ENCODE assay signal across 29 mouse cellular contexts in genomic region chr2:181150281-181150680, GRCm38 (mm10). TPM values are rescaled to one million over a fixed set of nuclear protein-coding genes. Genes with fewer than 3 reads are reported as not detected.
A peak's percentile ranks its signal among the peaks of the same experiment; 100 is the strongest.
DNase-seq lines count a peak whose midpoint lies in the region; ATAC-seq and TF ChIP-seq lines count a peak whose summit lies in the region.
"Had no signal": no experiment of that assay in that cellular context is flagged by ENCODE, and none has a peak within 500 bp of the region (broad histone marks: within the 10 kb centered on the region; RNA-seq: fewer than 3 reads in every experiment).

No protein-coding gene starts in this region.

- TF ChIP-seq CTCF in left cerebral cortex, adult 2 months (IDR thresholded peaks at IDR 0.05) = no peak
- TF ChIP-seq CTCF in stomach, postnatal 0 days (IDR thresholded peaks at IDR 0.05; ENCODE audit: low read depth) = no peak
- TF ChIP-seq CTCF in midbrain, postnatal 0 days (IDR thresholded peaks at IDR 0.05) = no peak

- H3K36me3 ChIP-seq in stomach, embryonic 16.5 days (ENCODE audit: control insufficient read depth, insufficient read depth, low read length) = no peaks in the 10 kb centered on the region
- H3K36me3 ChIP-seq in stomach, postnatal 0 days (ENCODE audit: control insufficient read depth, insufficient read depth, low read length) = no peaks in the 10 kb centered on the region
- H3K36me3 ChIP-seq in midbrain, postnatal 0 days (ENCODE audit: insufficient read depth, low read length) = peaks cover 39% of the 10 kb centered on the region
- H3K36me3 ChIP-seq: embryonic facial prominence, embryonic 15.5 days; hindbrain, embryonic 12.5 days; limb, embryonic 12.5 days; stomach, embryonic 15.5 days had no signal

- H3K4me1 ChIP-seq in stomach, embryonic 16.5 days (ENCODE audit: control insufficient read depth, insufficient read depth, low read length) = peaks cover 4% of the 10 kb centered on the region; the same call in 1 of the 2 replicates
- H3K4me1 ChIP-seq in stomach, postnatal 0 days (replicated peaks; ENCODE audit: control insufficient read depth, insufficient read depth) = no peaks in the 10 kb centered on the region
- peaks cover 11% of the 10 kb centered on the region for H3K4me1 ChIP-seq in midbrain, postnatal 0 days (ENCODE audit: insufficient read depth, low read length)
- H3K4me1 ChIP-seq: stomach, embryonic 15.5 days had no signal

- H3K9ac ChIP-seq in stomach, embryonic 16.5 days (ENCODE audit: low read length) = no peak overlapping the region
- no peak overlapping the region for H3K9ac ChIP-seq in stomach, postnatal 0 days (ENCODE audit: low read length)
- H3K9ac ChIP-seq in midbrain, postnatal 0 days (replicated peaks; ENCODE audit: low read length, poor library complexity, severe bottlenecking) = no peak overlapping the region
- H3K9ac ChIP-seq: embryonic facial prominence, embryonic 15.5 days; heart, embryonic 13.5 days; hindbrain, embryonic 12.5 days; limb, embryonic 12.5 days; liver, postnatal 0 days; neural tube, embryonic 15.5 days; stomach, embryonic 15.5 days had no signal

- no peak overlapping the region for H3K4me3 ChIP-seq in left cerebral cortex, adult 2 months
- no peak overlapping the region for H3K4me3 ChIP-seq in stomach, embryonic 16.5 days (replicated peaks; ENCODE audit: low read length)
- no peak overlapping the region for H3K4me3 ChIP-seq in stomach, postnatal 0 days (ENCODE audit: low read depth, low read length)
- H3K4me3 ChIP-seq in midbrain, postnatal 0 days (ENCODE audit: low read depth, low read length) = no peak overlapping the region
- H3K4me3 ChIP-seq: embryonic facial prominence, embryonic 15.5 days; heart, adult 2 months; heart, embryonic 13.5 days; hindbrain, embryonic 12.5 days; limb, embryonic 12.5 days; neural tube, embryonic 15.5 days; stomach, embryonic 15.5 days had no signal

- ATAC-seq in stomach, embryonic 16.5 days (ENCODE audit: insufficient read depth, low FRiP score) = 0 out of 2 replicates have a peak, but pooled peaks have one; percentile 6
- ATAC-seq in stomach, postnatal 0 days (ENCODE audit: low FRiP score, low TSS enrichment) = no peak
- ATAC-seq in midbrain, postnatal 0 days (ENCODE audit: low FRiP score) = no peak
- ATAC-seq: forebrain, embryonic 14.5 days; intestine, postnatal 0 days; liver, postnatal 0 days; lung, postnatal 0 days; Patski had no signal

- peaks cover 22% of the 10 kb centered on the region; the same call in 1 of the 2 replicates for H3K27me3 ChIP-seq in stomach, embryonic 16.5 days (ENCODE audit: control insufficient read depth, insufficient read depth, low read length)
- no peaks in the 10 kb centered on the region for H3K27me3 ChIP-seq in stomach, postnatal 0 days (ENCODE audit: control insufficient read depth, insufficient read depth, low read length)
- no peaks in the 10 kb centered on the region for H3K27me3 ChIP-seq in midbrain, postnatal 0 days (ENCODE audit: insufficient read depth, low read length)

- H3K4me2 ChIP-seq in stomach, embryonic 16.5 days (ENCODE audit: low read depth, low read length) = no peak overlapping the region
- H3K4me2 ChIP-seq in stomach, postnatal 0 days (replicated peaks; ENCODE audit: low read depth) = no peak overlapping the region
- no peak overlapping the region for H3K4me2 ChIP-seq in midbrain, postnatal 0 days (ENCODE audit: low read depth, low read length, poor library complexity, severe bottlenecking)
- H3K4me2 ChIP-seq: embryonic facial prominence, embryonic 15.5 days; heart, embryonic 13.5 days; hindbrain, embryonic 12.5 days; limb, embryonic 12.5 days; liver, embryonic 11.5 days; neural tube, embryonic 15.5 days; stomach, embryonic 15.5 days had no signal

- no peaks in the 10 kb centered on the region for H3K9me3 ChIP-seq in stomach, embryonic 16.5 days (replicated peaks; ENCODE audit: control insufficient read depth, low read length)
- no peaks in the 10 kb centered on the region for H3K9me3 ChIP-seq in stomach, postnatal 0 days (ENCODE audit: control insufficient read depth, low read length)
- H3K9me3 ChIP-seq in midbrain, postnatal 0 days (ENCODE audit: low read length) = no peaks in the 10 kb centered on the region
- H3K9me3 ChIP-seq: embryonic facial prominence, embryonic 15.5 days; heart, embryonic 13.5 days; hindbrain, embryonic 12.5 days; limb, embryonic 12.5 days; neural tube, embryonic 15.5 days; stomach, embryonic 15.5 days had no signal

- WGBS in stomach, embryonic 16.5 days = 54% methylated on average over 6 of the region's 6 CpGs
- 72% methylated on average over 6 of the region's 6 CpGs for WGBS in stomach, postnatal 0 days
- WGBS in midbrain, postnatal 0 days = 73% methylated on average over 6 of the region's 6 CpGs

- intact Hi-C loops in left cerebral cortex, adult 2 months (cut with DNase I) = loop anchor here (2.0 kb wide), 1 partner anchor 29 kb away; no protein-coding TSS in a partner anchor

- TF ChIP-seq EP300 in stomach, postnatal 0 days (optimal IDR thresholded peaks at IDR 0.05) = no peak

- H3K27ac ChIP-seq in left cerebral cortex, adult 2 months = peak overlapping the region; percentile 50; the same call in 1 of the 2 replicates
- no peak overlapping the region for H3K27ac ChIP-seq in stomach, embryonic 16.5 days (ENCODE audit: low read length)
- H3K27ac ChIP-seq in stomach, postnatal 0 days (replicated peaks) = no peak overlapping the region
- no peak overlapping the region for H3K27ac ChIP-seq in midbrain, postnatal 0 days (ENCODE audit: low read depth, low read length)
- H3K27ac ChIP-seq: embryonic facial prominence, embryonic 15.5 days; heart, adult 2 months; heart, embryonic 13.5 days; hindbrain, embryonic 12.5 days; limb, embryonic 12.5 days; macrophage; neural tube, embryonic 15.5 days; stomach, embryonic 15.5 days had no signal

- DNase-seq in cerebellum, adult 9-10 months = peak; percentile 47
- DNase-seq in cerebellum, postnatal 4 days (ENCODE audit: low spot score in 2 of 2) = no peak
- peak in 1 of 2 experiments; percentile 59 for DNase-seq in left cerebral cortex, adult 2 months (ENCODE audit: extremely low spot score in 1 of 2, low spot score in 2 of 2)
- no peak for DNase-seq in left cerebral cortex, adult 11 months (ENCODE audit: low spot score)
- DNase-seq in stomach, postnatal 0 days (ENCODE audit: low spot score) = no peak
- DNase-seq in telencephalon, adult 2 months (ENCODE audit: low read depth, low spot score) = peak; percentile 78
- DNase-seq in midbrain, postnatal 0 days (ENCODE audit: low spot score) = no peak
- DNase-seq: adrenal gland, adult 2 months; gastrocnemius, postnatal 14 days; heart, adult 2 months; kidney, postnatal 25 days; liver, postnatal 0 days had no signal

RNA-seq across cellular contexts. Expression of gene Eef1a2, which starts 6.5 kb away (rescaled TPM):
- total RNA-seq in left cerebral cortex, adult 2 months (2021) = 1,000 to 10,000 TPM; 1,380 to 1,388 TPM
- 0.10 and 0.17 TPM in 2 replicates for polyA plus RNA-seq in stomach, embryonic 16.5 days (2015; fragmentation: Nextera tagmentation; extraction: Ambion mirVana)
- polyA plus RNA-seq in stomach, postnatal 0 days (2015; fragmentation: Nextera tagmentation; extraction: Ambion mirVana) = 0.40 and 0.42 TPM in 2 replicates
- total RNA-seq in midbrain, postnatal 0 days (2014; rRNA removed) = 321 and 367 TPM in 2 replicates
- polyA plus RNA-seq in midbrain, postnatal 0 days (2015; fragmentation: Nextera tagmentation; extraction: Ambion mirVana) = 23.1 and 23.3 TPM in 2 replicates
- polyA plus RNA-seq: kidney, embryonic 14.5 days; liver, embryonic 11.5 days; liver, postnatal 0 days; Patski; thymus, postnatal 0 days had no signal

RNA-seq across cellular contexts. Expression of gene Kcnq2, which starts 15.2 kb away (rescaled TPM):
- total RNA-seq in left cerebral cortex, adult 2 months (2021) = 100 to 1,000 TPM; 275 to 280 TPM
- 1.1 TPM in 2 replicates for polyA plus RNA-seq in stomach, embryonic 16.5 days (2015; fragmentation: Nextera tagmentation; extraction: Ambion mirVana)
- polyA plus RNA-seq in stomach, postnatal 0 days (2015; fragmentation: Nextera tagmentation; extraction: Ambion mirVana) = 0.42 and 0.59 TPM in 2 replicates
- total RNA-seq in midbrain, postnatal 0 days (2014; rRNA removed) = 134 and 162 TPM in 2 replicates
- polyA plus RNA-seq in midbrain, postnatal 0 days (2015; fragmentation: Nextera tagmentation; extraction: Ambion mirVana) = 33.8 and 40.6 TPM in 2 replicates
- polyA plus RNA-seq: kidney, embryonic 14.5 days; liver, postnatal 0 days; lung, postnatal 0 days; macrophage had no signal

RNA-seq across cellular contexts. Expression of gene Ppdpf, which starts 36.8 kb away (rescaled TPM):
- 10 to 100 TPM; 72.8 to 77.8 TPM for total RNA-seq in left cerebral cortex, adult 2 months (2021)
- 220 and 249 TPM in 2 replicates for polyA plus RNA-seq in stomach, embryonic 16.5 days (2015; fragmentation: Nextera tagmentation; extraction: Ambion mirVana)
- 294 and 310 TPM in 2 replicates for polyA plus RNA-seq in stomach, postnatal 0 days (2015; fragmentation: Nextera tagmentation; extraction: Ambion mirVana)
- total RNA-seq in midbrain, postnatal 0 days (2014; rRNA removed) = 268 and 323 TPM in 2 replicates
- polyA plus RNA-seq in midbrain, postnatal 0 days (2015; fragmentation: Nextera tagmentation; extraction: Ambion mirVana) = 365 and 367 TPM in 2 replicates

RNA-seq across cellular contexts. Expression of gene Ptk6, which starts 52.3 kb away (rescaled TPM):
- total RNA-seq in left cerebral cortex, adult 2 months (2021) = under 1 TPM in 1 of 2 experiments, not detected in 1; 0.11 TPM
- polyA plus RNA-seq in stomach, embryonic 16.5 days (2015; fragmentation: Nextera tagmentation; extraction: Ambion mirVana) = 0.56 and 0.70 TPM in 2 replicates
- 5.8 and 5.9 TPM in 2 replicates for polyA plus RNA-seq in stomach, postnatal 0 days (2015; fragmentation: Nextera tagmentation; extraction: Ambion mirVana)
- 0.09 TPM in 1 of 2 replicates, not detected in the other for total RNA-seq in midbrain, postnatal 0 days (2014; rRNA removed)
- polyA plus RNA-seq in midbrain, postnatal 0 days (2015; fragmentation: Nextera tagmentation; extraction: Ambion mirVana) = not detected in 2 replicates
- total RNA-seq: gastrocnemius, postnatal 14 days; heart, postnatal 25 days; layer of hippocampus, postnatal 25 days had no signal
- polyA plus RNA-seq: forebrain, embryonic 14.5 days; heart, adult 2 months; hindbrain, embryonic 12.5 days; kidney, embryonic 14.5 days; limb, embryonic 12.5 days; liver, embryonic 11.5 days; macrophage; neural tube, embryonic 15.5 days; Patski had no signal

Comparison
In these comparisons a context has a peak if more than half of its experiments do, and no peak if none do; other contexts are left out.
1. DNase-seq: peak in cerebellum, adult 9-10 months (single experiment) and telencephalon, adult 2 months (single experiment); none in cerebellum, postnatal 4 days (0 of 2), left cerebral cortex, adult 11 months (single experiment), stomach, postnatal 0 days (single experiment) and midbrain, postnatal 0 days (single experiment).
2. RNA of gene Eef1a2, which starts 6.5 kb away (polyA plus RNA-seq): 23.1 to 23.3 TPM in midbrain, postnatal 0 days; 0.40 to 0.42 TPM in stomach, postnatal 0 days and 0.10 to 0.17 TPM in stomach, embryonic 16.5 days; every median in the first group is over 10 times any median in the second.
3. RNA of gene Kcnq2, which starts 15.2 kb away (polyA plus RNA-seq): 33.8 to 40.6 TPM in midbrain, postnatal 0 days; 1.1 TPM in stomach, embryonic 16.5 days and 0.42 to 0.59 TPM in stomach, postnatal 0 days; every median in the first group is over 10 times any median in the second.